Mouse (Mus musculus) spleen, embryonic (tissue): Measurements from ENCODE around the gene Mrpl11.
"Not testable (repeated sequence)": the region's sequence is repeated elsewhere in the genome, so short reads cannot be mapped to it uniquely, and the experiment has no call there.

ENCODE experiments used
- CTCF ChIA-PET: fragments of 350-600 bp; sonication (Branson Sonifier 250); formaldehyde crosslinking; loops from one replicate; lab custom pipeline; 2022; lab: Charles Lee

The Mrpl11 gene

DNA sequence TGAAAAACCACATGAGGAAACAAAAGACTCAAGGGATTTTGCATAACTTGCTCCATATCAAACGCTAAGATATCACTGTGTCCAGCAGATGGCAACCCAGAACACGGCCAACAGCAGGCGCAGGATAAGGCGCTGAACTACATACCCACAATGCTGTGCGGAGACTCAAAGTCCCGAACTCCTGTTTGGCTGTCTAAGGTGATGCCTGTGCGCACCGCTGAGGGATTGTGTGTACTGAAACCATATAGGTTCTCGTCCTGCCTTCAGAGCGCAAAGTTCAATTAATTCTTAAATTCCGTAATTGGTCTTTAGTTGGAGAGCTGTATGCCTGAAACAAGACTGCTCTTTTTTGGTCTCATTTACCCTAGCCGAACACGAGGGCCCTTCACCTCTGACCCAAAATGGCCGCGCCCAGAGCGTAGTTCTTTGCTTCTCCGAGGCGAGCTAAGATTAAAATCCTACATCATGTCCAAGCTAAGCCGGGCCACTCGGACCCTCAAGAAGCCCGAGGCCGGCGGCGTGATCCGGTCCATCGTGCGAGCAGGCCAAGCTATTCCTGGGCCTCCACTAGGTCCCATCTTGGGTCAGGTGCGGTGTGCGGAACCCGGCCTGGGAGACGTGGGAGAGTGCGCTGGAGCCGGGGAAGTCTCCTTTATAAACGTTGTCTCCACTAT, at the start of gene Mrpl11:
Mrpl11 (plus strand) TSS at position 220 of the 674 bp plus-strand sequence.
- CTCF ChIA-PET: interaction anchor here (0.6 to 0.9 kb wide), 2 partner anchors 13 to 1458 kb away, joined by 3 to 8 read pairs; no protein-coding TSS in a partner anchor

DNA sequence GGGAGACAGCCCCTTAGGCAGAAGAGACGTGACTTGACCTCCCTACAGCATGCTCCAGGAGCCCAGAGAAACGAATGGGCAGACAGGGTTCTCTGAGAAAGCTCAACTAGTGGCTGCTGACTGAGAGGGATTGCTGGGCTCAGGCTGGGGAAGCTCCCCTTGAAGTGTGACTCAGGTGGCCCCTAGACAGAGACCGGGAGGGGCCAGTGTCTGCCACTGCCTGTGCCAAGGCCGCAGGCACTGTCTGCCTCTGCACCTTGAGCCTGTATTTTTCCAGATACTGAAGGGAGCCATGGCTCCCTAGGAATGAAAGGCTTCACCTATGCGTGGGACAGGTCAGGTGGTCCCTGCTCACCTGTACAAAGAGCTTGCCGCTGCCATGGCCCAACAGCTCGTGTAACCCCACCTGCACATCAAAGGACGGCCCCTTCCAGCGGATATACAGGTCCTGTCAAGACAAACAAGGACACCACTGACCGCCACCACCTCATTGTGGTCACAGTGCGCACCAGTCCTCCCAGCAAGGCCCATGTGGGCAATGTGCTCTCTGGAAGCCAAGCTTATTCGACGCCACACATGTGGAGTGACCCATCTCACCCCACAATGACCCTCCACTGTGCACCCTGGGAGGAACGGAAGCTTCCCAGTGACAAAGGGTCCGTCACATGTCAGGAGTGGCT, 45.9 kb upstream of the Mrpl11 start:
- CTCF ChIA-PET: no interaction called here

DNA sequence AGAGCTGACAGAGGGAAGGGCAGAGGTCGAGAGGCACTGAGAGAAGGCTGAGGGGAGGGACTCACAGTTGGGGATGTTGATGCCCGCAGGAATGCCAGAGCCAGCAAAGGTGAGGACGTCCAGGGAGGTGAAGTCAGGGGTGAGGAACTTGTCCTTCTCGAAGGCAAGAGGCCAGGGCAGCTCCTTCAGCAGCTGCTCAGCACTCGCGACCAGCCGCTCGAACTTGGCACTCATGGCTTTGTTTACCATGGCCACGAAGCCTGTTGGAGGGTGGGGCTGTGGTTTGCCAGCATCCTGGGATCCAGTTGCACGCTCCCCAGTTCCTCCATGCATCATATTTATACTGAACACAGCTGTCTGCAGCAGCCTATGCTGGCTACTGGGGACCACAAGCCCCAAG, 45.1 kb upstream of the Mrpl11 start:
- CTCF ChIA-PET: no interaction called here

DNA sequence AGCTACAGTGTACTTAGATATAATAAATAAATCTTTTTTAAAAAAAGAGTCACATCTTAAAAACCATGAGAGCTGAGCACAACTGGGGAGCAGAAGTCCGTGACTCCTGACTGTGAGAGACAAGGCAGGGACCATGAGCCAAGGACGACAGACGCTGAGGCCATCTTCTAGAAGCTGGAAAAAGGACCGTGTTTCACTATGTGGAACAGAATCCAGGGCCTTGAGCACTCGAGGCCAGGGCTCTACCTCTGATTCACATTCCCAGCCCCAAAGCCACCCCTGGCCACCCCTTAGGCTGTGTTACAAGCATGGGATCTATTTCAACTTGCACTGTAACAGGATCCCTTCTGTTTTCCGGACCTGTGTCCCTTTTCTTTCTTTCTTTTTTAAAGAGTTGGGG, 42.3 kb upstream of the Mrpl11 start:
- CTCF ChIA-PET: no interaction called here

DNA sequence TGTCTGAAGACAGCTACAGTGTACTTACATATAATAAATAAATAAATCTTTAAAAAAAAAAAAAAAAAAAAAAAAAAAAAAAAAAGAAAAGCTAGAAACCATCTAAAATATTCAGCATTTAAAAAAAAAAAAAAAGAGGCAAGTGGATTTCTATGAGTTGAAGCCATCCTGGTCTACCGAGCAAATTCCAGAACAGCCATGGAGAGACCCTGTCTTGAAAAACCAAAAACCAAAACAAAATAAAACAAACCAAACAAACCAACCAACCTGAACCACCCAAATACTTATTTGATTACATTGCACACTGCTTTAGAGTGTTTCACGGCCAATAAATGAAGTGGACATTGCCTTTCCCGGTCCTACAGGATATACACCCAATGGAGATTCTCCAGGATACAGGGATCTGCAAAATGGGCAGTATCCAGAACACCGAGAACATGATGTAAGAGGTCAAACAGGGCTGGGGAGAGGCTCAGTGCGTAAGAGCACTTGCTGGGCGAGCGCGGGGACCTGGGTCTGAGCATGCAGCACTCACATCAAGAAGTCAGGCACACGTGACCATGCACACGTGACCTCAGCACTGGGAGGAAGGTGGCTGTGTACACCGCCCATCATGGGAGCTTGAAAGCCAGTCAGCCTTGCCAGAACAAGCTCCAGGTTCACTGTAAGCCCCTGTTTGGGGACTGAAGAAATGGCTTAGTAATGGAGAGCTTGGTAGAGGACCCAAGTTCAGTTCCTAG, 36.7 kb upstream of the Mrpl11 start:
- CTCF ChIA-PET: interaction anchor here (0.7 kb wide), 1 partner anchor 546 kb away, joined by 3 read pairs; no protein-coding TSS in a partner anchor

DNA sequence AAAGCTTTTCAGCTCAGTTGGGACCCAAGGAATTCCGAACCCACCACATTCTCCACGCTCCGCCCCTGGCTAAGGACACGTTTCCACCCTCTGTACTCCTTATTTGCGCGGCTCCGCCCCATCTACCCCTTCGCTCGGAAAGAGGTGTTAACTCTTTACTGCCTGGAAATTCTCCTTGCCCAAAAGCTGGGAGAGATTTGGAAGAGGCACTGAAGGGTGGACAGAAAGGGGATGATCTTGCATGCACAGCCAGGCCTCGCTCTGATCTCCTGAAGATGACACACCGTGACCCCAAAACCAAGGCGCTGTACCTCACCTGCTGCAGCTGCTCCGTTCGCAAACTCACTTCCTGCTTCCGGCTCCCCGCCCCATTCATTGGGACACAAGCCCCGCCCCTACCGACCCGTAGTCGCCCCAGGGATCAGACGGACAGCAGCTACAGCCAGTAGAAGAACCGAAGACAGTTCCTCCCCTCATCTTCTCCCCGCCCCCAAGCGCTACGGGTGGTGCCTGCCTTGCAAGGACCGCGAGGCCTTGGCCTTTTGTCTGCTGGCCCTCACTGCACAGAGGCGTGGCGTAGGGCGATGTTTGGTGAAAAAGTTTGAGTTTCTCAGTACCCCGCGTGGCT, 33.9 kb upstream of the Mrpl11 start, which contains the start of gene Dpp3:
Dpp3 (minus strand) TSS at position 384 of the 628 bp plus-strand sequence.
- CTCF ChIA-PET: no interaction called here

DNA sequence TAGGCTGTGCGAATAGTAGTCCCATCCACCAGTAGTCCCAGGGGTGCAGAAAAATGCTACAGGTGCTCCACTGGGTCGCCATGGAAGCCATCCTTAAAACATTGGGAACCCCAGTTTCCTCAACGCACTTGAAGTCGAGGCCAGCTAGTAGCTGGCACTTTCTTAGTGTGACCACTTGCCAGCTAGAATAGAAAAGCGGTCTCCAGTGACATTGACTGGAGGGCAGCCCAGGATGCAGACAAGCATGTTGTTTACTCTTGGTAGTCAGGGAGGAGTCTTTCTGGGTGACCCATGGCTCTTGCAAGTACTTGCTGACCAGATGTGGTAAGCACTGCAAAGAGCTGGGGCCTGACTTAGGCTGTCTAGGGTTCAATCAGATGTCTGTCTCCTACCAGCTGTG, 33.2 kb upstream of the Mrpl11 start:
- CTCF ChIA-PET: no interaction called here

DNA sequence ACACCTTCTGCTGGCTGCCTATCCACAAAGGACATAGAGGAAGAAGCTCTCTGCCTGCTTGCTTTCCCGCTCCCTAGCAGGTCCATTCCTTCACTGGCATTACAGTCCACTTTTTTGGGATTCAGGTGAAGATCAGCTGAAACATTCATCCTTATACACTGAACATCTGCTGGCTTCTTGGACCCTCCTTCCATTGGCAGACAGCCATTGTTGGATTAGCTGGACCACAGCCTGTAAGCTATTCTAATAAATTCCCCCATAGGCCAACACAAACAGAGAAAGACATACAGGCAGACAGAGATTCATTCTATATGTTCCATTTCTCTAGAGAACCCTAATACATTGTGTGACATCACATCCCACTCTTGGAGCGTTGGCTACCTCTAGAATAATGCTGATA, 25.1 kb upstream of the Mrpl11 start:
- CTCF ChIA-PET: interaction anchor here (0.5 kb wide), 1 partner anchor 1254 kb away, joined by 5 read pairs; no protein-coding TSS in a partner anchor

DNA sequence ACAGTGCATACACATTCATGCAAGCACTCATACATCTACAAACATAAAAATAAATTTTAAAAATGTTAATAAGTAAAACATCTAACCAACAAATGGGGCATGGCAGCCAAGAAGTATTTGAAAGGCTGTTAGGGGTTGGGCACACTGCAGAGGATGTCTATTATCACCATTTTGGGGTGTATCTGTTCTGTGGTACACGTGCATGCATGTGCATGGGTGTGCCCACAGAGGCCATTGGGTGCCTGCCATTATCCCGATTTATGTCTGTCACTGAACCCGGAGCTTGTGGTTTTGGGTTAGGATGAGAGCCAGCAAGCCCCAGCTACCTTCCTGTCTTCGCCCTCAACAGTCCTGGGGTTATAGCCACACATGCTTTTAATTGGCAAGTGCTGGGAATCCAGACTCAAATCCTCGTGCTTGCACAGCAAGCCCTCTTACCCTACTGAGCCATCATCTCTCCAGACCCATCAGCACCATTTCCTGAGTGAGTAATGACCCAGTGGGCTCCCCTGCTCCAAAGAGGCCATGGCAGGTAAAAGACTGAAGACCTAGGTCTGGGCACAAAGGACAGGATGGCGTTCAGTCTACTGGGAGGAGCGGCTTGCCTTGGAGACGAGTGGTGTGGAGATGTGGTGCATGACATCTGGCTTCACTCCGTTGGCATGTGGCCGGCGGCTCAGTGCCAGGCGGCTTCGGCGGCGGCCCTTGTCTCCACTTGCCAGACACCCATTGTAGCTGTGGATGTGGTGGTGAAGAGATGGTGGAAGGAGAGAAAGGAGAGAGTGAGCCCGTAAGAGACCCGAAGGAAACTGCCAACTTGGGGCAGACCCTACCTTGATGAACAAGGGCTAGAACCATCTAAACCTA, 24.3 kb upstream of the Mrpl11 start:
- CTCF ChIA-PET: no interaction called here

DNA sequence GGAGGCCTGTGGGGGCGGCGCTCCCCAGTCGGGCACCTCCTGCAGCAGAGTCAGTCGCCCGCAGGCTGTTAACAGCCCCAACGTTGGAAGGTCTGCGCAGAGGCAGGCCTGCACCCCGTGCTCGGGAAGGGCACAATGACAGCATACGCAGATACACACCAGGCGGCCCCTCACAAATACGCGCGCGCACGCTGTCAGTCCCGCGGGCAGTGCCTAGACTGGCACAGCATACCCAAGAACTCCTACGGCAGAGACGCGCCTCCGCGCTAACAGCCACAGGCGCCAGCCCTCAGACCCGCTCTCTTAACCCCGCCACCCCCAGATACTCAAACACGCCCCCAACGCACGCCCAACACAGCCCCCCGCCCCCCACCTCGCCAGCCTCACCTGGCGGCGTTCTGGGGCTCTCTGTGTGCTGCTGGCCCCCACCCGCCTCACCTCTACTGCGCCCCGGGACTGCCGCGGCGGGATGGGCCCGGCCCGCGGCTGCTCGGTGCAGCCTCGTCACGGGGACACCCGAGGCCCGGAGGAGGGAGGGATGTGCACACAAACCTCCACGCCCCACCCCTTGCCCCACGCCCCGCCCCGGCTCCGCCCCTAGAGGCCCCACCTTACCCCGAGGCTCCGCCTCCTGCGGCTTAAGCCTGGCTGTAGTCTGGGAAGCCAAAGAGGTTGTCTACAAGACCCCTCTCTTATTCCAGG, 19.2 kb upstream of the Mrpl11 start, which contains the start of gene Peli3:
Peli3 (minus strand) TSS at position 577 of the 702 bp plus-strand sequence.
- CTCF ChIA-PET: no interaction called here

DNA sequence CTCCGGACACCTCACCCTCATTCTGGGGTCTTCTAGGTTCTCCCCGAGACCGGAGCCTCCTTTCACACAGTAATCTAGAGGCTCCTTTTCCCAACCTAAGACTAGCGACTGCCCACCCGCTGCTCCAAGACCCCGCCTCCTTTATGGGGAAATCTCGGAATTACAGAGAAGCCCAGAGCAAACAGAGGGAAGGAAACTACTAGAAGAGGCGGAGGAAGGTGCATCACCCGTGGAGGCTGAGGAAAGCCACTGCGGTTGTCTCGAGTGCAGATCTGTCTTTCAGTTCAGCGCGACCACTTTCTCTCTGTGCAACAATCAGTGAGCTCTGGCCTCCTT, 18.7 kb upstream of the Mrpl11 start:
- CTCF ChIA-PET: no interaction called here

DNA sequence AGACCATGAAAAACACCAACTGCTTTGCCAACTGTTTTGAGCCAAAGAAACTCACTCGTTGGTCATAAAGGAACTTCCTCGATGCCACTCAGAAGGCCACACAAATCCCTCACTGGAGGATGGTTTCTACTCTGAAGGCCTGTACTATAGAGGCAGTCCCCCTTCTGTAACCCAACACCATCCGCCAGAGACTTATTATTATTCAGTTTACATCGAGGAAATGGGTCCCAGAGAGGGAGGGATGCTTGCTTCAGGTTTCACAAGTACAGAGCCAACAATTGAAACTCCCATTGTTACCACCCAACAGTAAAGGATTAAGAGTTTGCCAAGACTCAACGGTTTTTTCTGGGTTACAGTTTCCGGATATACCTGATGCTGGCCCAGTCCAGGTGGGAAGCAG, 16.4 kb upstream of the Mrpl11 start:
- CTCF ChIA-PET: no interaction called here

DNA sequence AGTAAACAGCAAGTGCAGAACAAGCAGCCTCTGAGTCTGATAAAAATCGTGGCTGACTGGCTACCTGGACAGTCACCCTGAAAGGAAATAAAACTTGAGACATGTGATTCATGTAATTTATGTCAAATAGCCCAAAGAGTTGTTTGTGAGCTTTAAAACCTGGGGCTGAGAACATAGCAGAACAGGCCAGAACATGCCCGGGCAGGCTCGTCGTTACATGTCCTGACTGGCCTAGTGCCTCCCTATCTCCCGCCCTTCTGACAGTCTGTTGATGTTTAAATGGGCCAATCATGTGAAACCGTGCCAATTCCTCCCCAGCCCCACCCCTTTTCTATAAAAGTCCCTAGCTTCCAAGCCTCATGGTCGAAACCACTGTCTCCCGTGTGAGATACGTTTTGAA, 13.3 kb upstream of the Mrpl11 start:
- CTCF ChIA-PET: not testable (repeated sequence)

DNA sequence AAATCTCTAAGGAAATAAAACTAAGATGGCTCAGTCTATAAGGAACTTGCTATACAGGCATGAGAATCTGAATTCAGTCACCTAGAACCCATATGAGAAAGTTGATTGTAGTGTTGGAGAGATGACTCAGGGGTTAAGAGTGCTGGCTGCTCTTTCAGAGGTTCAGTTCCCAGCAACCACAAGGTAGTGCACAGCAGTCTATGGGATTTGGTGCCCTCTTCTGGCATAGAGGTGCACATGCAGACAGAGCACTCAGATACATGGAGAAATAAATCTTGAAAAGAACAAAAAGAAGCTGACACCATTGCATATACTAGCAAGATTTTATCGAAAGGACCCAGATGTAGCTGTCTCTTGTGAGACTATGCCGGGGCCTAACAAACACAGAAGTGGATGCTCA, 6.3 kb downstream of the Mrpl11 start:
- CTCF ChIA-PET: no interaction called here

DNA sequence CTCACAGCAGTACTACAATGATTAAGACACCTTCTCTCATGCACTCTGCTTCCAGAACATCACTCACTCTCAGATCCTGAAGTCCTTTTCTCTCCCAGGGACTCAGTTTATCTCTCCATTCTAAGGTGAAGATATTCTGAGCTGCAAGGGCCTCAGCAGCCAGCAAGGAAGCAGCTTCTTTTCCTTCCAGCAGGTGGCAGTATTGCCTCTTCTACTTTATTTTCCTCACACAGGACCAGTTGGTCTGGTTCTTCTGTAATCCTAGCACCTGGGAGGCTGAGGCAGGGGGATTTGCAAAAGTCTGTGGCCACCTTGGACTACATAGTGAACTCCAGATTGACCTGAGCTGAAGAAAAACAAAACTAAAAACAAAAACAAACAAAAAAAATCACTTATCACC, 19.8 kb downstream of the Mrpl11 start:
- CTCF ChIA-PET: interaction anchor here (0.7 kb wide), 1 partner anchor 17 kb away, joined by 4 read pairs; no protein-coding TSS in a partner anchor

DNA sequence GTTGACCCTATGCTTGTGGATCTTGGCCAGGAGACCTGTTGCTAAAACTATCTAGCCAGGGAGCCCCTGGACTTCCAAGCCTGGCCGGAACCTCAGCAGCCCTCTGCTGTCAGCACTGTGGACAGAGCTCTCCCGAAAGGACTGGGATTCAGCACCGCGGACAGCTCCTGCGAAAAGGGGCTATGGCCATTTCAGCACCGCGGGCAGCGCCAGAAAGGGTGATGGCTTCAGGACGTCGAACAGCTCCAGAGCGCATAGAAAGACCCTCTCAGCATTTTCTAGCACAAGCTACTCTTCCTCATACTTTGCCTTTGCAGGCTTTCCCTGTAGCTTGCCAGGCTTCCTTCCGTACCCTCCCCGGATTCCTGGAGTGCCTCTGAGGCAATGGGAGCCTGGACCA, 27.1 kb downstream of the Mrpl11 start:
- CTCF ChIA-PET: no interaction called here

DNA sequence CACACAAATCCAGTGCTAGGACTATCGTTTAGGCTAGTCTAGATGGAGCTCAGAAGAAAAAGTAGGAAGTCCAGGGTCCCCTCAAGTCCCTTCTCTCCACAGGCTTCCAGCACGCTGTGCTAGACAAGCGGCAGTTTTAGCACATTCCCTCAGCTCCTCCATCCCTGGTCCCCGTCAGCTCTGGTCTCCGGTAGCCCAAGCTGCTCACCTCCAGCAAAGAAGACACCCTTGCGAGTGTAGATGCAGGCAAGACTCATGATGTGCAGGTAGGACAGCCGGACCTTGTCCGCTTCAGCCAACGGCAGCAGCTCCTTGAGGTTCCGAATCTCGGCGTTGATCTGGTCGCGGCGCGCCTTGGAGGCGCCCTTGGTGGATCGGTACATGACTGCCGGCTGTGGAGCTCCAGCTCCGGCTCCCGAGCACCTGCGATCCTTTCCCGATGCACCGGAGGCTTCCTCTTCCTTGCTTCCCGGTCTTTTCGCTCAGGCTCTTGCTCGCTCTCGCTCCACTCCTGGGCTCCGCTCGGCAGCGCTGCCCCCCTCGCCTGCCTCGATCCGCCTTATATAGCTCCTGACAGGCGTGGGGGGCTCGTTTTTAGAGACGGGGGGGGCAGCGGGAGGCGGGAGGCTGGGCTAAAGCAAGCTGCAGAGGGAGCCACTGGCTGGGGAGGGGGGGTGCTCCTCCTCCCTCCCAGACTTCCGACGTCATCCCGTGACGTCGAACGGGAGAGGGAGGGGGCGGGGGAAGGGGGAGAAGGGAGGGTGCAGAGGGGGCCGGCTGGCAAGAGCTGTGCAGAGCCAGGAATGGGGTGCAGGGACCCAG, 27.7 kb downstream of the Mrpl11 start:
- CTCF ChIA-PET: no interaction called here

DNA sequence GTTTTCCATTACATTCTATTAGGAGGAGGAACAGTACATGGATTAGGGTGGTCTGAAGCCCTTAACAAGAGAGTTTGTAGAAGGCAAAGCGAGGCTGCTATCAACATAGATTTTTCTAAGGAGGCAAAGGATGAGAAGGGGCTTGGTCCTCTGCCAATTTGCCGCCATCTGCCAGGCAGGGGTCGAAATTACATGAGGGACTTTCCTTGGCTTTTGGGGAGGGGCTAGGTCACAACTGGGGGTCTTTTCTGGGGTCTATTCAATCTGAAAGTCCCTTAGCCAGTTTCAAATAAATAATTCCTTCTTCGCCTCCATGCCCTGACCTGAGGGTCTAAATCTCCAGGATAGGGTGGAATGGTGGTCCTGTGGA, 28.3 kb downstream of the Mrpl11 start, which contains the start of gene Npas4:
Npas4 (minus strand) TSS at position 61 of the 370 bp plus-strand sequence.
- CTCF ChIA-PET: no interaction called here

DNA sequence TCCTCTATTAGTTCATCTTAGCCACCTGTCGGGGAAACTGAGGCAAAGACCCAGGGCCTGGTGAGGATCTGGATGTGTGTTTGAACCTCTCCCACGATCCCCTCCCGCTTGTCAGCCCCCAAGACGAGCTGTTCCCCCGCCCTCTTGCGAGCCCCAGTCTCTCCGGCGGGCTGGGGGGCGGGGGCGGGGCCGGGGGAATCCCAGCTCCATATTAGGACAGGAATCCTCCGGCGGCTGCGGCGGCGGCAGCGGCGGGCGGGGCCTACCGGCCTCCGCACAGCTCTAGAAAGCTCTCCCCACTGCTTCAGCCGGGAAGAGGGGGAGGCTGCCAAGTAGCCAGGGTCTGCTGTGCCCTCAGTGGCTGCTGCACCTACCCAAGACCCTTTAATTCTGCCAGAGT, 28.8 kb downstream of the Mrpl11 start:
- CTCF ChIA-PET: no interaction called here
